Mouse (Mus musculus) kidney, embryonic 16.5 days (tissue): ENCODE measurements around the gene Phf20. TPM values are rescaled to one million over a fixed set of nuclear protein-coding genes. Genes with fewer than 3 reads are reported as not detected.
A peak's percentile ranks its signal among the peaks of the same experiment; 100 is the strongest.
"Not testable (repeated sequence)": the region's sequence is repeated elsewhere in the genome, so short reads cannot be mapped to it uniquely, and the experiment has no call there.

Experiments used
- ATAC-seq: fragments of 200-750 bp; cut with Nextera tagmentation; 2 replicates; pipeline ENCODE4 v1.8.0; 2017; ENCODE audit warnings: moderate TSS enrichment; ENCODE audit not compliant: low FRiP score, low TSS enrichment
- H3K27ac ChIP-seq: fragments of 300-500 bp; sonication (generic); 2 replicates; pipeline ENCODE4 v1.5.1; 2014; ENCODE audit warnings: low read length
- H3K27me3 ChIP-seq: fragments of 300-500 bp; sonication (generic); 2 replicates; pipeline ENCODE4 v1.6.1; 2014; ENCODE audit warnings: low read length, control low read depth, mixed read lengths; ENCODE audit not compliant: insufficient read depth
- H3K36me3 ChIP-seq: fragments of 300-500 bp; sonication (generic); 2 replicates; pipeline ENCODE4 v1.6.1; 2014; ENCODE audit warnings: low read length, control low read depth, mixed read lengths; ENCODE audit not compliant: insufficient read depth
- H3K4me1 ChIP-seq: fragments of 300-500 bp; sonication (generic); 2 replicates; pipeline ENCODE4 v1.6.1; 2014; ENCODE audit warnings: low read length, control low read depth, mixed read lengths; ENCODE audit not compliant: insufficient read depth
- H3K4me2 ChIP-seq: fragments of 300-500 bp; sonication (generic); replicated peaks from 2 replicates; pipeline ENCODE4 v1.6.1; 2014; ENCODE audit warnings: low read depth, low read length
- H3K4me3 ChIP-seq: fragments of 300-500 bp; sonication (generic); 2 replicates; pipeline ENCODE4 v1.5.1; 2014; ENCODE audit warnings: mild to moderate bottlenecking, low read length
- H3K9ac ChIP-seq: fragments of 300-500 bp; sonication (generic); replicated peaks from 2 replicates; pipeline ENCODE4 v1.6.1; 2014; ENCODE audit warnings: low read length
- H3K9me3 ChIP-seq: fragments of 300-500 bp; sonication (generic); 2 replicates; pipeline ENCODE4 v1.6.1; 2016; ENCODE audit warnings: low read length, control low read depth
- WGBS: fragments of 180-500 bp; shearing (Covaris S2); extraction: QIAGEN DNeasy Blood & Tissue Kit; methylation state at CpG from one replicate; pipeline ENCODE4 v1.1.7; 2014; 5-methylcytosine and 5-hydroxymethylcytosine counted together
- polyA plus RNA-seq: library from polyadenylated mRNA; unstranded; fragments of >200 nt; fragmentation: Nextera tagmentation; extraction: Ambion mirVana; gene quantifications from 2 replicates; pipeline ENCODE4 v1.2.1, GENCODE M21; 2015

Phf20 gene
- polyA plus RNA-seq, 1 experiment from 2014 or later = 68.2 TPM

DNA sequence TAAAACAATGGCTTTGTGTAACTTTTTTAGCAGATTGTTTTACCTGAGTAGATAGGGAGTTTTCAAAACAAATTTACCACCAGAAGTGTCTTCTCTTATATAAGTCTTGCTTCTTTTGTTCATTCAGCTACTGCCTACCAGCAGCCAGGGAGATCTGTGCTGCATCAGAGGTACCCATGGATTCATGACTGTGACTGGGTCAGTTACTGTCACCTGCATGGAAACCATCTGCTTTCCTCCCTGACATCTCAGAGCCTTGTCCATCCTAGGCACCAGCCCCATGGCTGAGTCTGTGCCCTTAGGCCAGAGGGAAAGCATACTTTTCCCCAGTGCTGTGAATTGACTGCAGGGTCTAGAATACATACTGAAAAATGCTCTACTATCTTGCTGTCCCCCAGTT lies 35.1 kb downstream of the Phf20 start:
- no peak overlapping the region for H3K27ac ChIP-seq
- H3K4me1 ChIP-seq = no peaks in the 10 kb centered on the region
- no peaks in the 10 kb centered on the region for H3K9me3 ChIP-seq
- no peak for ATAC-seq
- H3K4me3 ChIP-seq = no peak overlapping the region
- H3K9ac ChIP-seq = no peak overlapping the region
- H3K27me3 ChIP-seq = no peaks in the 10 kb centered on the region
- no peak overlapping the region for H3K4me2 ChIP-seq
- H3K36me3 ChIP-seq = peaks cover 22% of the 10 kb centered on the region

DNA sequence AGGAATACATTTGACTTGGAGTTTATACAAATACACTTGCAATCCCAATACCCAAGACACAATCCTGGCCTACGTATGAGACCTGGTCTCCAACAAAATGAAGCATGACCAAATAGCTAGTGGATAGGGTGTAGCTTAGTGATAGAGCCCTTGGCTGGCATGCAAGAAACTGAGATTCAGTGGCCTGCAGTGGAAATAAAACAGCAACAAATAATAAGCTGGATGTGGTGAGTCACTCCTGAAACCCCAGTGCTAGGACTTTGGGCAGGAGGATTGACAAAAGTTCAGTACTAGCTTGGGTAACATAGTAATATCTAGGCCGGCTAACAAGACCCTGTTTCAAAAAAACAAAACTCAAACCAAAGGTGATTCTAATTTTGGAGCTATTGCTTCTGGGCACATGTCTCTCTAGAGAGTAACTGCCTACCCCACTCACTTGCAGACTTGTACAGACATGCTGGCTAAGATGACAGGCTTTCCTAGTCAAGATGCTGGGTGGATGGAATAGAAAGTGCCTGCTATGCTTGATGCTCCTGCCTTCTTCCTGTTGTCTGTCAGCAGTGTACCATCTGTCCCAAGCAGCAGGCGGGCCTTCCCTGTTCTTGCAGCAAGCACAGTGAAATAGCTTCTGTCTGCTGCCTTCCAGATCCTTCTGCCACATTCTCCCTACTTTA lies 37.1 kb downstream of the Phf20 start:
- 92% methylated on average over 3 of the region's 3 CpGs for WGBS
- H3K36me3 ChIP-seq = peaks cover 22% of the 10 kb centered on the region

DNA sequence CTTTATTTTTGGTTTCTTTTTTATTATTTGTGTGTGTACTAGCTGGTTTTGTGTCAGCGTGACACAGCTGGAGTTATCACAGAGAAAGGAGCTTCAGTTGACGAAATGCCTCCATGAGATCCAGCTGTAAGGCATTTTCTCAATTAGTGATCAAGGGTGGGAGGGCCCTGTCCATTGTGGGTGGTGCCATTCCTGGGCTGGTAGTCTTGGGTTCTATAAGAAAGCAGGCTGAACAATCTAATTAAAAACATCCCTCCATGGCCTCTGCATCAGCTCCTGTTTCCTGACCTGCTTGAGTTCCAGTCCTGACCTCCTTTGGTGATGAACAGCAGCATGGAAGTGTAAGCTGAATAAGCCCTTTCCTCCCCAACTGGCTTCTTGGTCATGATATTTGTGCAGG lies 37.8 kb downstream of the Phf20 start:
- not testable (repeated sequence) for H3K4me3 ChIP-seq, H3K27me3 ChIP-seq, H3K9me3 ChIP-seq, H3K4me1 ChIP-seq, H3K9ac ChIP-seq, H3K27ac ChIP-seq, ATAC-seq, H3K4me2 ChIP-seq
- WGBS = 90% methylated on average over 2 of the region's 2 CpGs
- peaks cover 20% of the 10 kb centered on the region for H3K36me3 ChIP-seq

More for the DNA sequence above, 37.1 kb downstream of the Phf20 start:
- Histone ChIP-seq H3K4me3 (no peak overlapping the region), H3K27me3 (no peaks in the 10 kb centered on the region), H3K27ac (no peak overlapping the region), H3K4me1 (no peaks in the 10 kb centered on the region), H3K4me2 (no peak overlapping the region), H3K9ac (no peak overlapping the region), H3K9me3 (no peaks in the 10 kb centered on the region)
- ATAC-seq = no peak

DNA sequence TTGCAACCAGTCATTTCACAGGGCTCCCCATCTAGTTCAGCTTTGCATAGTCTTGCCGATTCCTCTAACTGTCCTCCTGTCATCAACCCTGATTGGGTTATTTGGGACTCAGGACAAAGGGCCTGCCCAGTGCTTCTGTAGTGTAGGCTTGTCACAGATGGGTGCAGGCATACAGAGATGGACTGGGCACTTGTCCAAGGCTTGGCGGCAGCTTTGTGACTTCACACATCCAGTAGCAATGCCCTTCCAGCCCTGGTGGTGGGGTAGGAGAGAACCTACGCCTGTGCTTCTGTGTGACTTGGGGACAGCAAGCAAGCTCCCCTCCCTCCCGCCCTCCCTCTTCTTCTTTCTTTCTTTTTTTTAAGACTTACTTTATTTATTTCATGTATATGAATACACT lies 39.6 kb downstream of the Phf20 start:
- peaks cover 24% of the 10 kb centered on the region for H3K36me3 ChIP-seq
- no peaks in the 10 kb centered on the region for H3K4me1 ChIP-seq

DNA sequence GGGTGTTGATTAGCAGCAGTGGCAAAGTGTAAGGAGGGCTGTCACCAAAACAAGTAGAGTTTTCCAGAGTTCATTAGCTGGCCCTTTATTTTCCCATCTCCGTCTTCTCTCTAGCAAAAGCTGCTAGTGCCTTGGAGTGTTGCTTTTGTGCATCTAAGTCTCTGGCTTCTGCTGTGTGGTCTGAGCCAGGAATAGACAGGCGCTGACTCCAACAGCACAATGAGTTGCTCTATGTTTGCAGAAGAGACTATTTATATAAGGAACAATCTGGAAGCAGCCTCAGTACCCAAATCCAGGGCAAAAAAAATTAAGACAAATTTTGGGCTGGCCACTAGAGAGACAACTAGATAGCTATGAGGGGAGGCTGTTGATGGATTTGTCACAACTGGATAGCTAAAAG lies 45.4 kb downstream of the Phf20 start:
- no peaks in the 10 kb centered on the region for H3K4me1 ChIP-seq
- no peaks in the 10 kb centered on the region for H3K9me3 ChIP-seq
- no peak overlapping the region for H3K27ac ChIP-seq
- H3K36me3 ChIP-seq = peaks cover 17% of the 10 kb centered on the region; the same call in 1 of the 2 replicates
- WGBS = 96% methylated on average over 2 of the region's 2 CpGs
- H3K4me3 ChIP-seq = no peak overlapping the region
- no peak overlapping the region for H3K4me2 ChIP-seq
- no peak overlapping the region for H3K9ac ChIP-seq
- ATAC-seq = no peak
- H3K27me3 ChIP-seq = no peaks in the 10 kb centered on the region

More for the DNA sequence above, 39.6 kb downstream of the Phf20 start:
- H3K9me3 ChIP-seq = no peaks in the 10 kb centered on the region
- H3K27me3 ChIP-seq = no peaks in the 10 kb centered on the region
- no peak overlapping the region for H3K4me3 ChIP-seq
- H3K4me2 ChIP-seq = no peak overlapping the region
- no peak overlapping the region for H3K27ac ChIP-seq
- H3K9ac ChIP-seq = no peak overlapping the region
- 86% methylated on average over 4 of the region's 4 CpGs for WGBS
- no peak for ATAC-seq

DNA sequence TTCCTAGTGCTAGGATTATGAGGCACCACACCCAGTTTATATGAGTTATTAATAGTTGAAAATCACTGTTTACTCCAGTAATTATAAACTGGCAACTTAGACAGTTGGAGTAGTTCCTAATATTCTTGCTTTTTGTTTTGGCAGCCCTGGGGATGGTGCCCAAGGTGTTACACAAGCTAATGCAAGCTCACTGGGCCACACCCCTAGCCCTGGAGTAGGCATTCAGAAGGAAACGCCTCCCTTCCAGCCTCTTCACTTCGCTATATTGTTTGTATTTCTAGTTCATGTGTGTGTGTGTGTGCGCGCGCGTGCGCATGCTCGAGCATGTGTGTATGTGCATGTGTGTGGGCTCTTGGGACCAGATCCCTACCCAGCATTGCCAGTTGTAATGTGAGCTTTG lies 46.7 kb downstream of the Phf20 start:
- ATAC-seq = no peak
- no peaks in the 10 kb centered on the region for H3K4me1 ChIP-seq
- H3K36me3 ChIP-seq = peaks cover 13% of the 10 kb centered on the region; the same call in 1 of the 2 replicates
- H3K4me2 ChIP-seq = no peak overlapping the region
- WGBS = 93% methylated on average over 8 of the region's 8 CpGs
- H3K4me3 ChIP-seq = no peak overlapping the region
- H3K9ac ChIP-seq = no peak overlapping the region
- no peaks in the 10 kb centered on the region for H3K27me3 ChIP-seq
- H3K9me3 ChIP-seq = no peaks in the 10 kb centered on the region
- H3K27ac ChIP-seq = no peak overlapping the region

DNA sequence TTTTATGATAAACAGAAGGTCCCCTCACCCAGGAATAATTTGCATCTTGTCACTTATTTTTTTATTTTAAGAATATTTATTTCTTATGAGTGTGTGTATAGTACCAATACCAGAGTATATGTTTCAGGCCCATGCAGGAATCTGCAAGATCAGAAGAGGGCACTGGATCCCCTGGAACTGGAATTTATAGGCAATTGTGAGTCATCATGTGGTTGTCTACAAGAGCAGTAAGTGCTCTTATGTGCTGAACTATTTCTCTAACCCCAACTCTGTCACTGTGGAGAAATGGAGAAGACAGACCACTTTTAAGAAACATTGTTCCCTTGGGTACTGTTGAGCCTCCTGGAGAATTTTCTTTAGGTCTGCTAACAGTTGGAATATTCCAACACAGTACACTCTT lies 51.3 kb downstream of the Phf20 start:
- Histone ChIP-seq H3K4me1 (no peaks in the 10 kb centered on the region), H3K9ac (no peak overlapping the region), H3K9me3 (no peaks in the 10 kb centered on the region), H3K27ac (no peak overlapping the region), H3K4me3 (no peak overlapping the region), H3K36me3 (peaks cover 18% of the 10 kb centered on the region), H3K27me3 (no peaks in the 10 kb centered on the region), H3K4me2 (no peak overlapping the region)
- ATAC-seq = no peak

DNA sequence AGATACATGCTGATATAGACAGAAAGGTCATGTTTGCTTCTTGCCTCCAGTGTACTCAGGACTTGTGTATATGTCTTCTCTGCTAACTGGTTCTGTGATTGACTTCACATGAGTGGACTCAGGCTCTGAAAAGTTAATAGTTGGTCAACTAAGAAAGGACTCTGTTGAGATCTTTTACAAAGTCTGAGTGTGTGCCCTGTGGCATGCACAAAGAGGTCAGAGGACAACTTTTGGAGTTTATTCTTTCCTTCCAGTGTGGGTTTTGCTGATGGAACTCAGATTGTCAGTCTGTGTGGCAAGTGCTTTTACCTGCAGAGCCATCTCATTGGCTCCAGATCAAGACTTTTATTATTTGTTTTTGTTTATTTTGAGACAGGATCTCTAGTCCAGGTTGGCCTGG lies 54.5 kb downstream of the Phf20 start:
- Histone ChIP-seq H3K36me3 (peaks cover 23% of the 10 kb centered on the region), H3K4me3 (no peak overlapping the region), H3K9me3 (no peaks in the 10 kb centered on the region), H3K27me3 (no peaks in the 10 kb centered on the region), H3K4me1 (no peaks in the 10 kb centered on the region), H3K4me2 (no peak overlapping the region), H3K27ac (no peak overlapping the region), H3K9ac (no peak overlapping the region)
- no peak for ATAC-seq

DNA sequence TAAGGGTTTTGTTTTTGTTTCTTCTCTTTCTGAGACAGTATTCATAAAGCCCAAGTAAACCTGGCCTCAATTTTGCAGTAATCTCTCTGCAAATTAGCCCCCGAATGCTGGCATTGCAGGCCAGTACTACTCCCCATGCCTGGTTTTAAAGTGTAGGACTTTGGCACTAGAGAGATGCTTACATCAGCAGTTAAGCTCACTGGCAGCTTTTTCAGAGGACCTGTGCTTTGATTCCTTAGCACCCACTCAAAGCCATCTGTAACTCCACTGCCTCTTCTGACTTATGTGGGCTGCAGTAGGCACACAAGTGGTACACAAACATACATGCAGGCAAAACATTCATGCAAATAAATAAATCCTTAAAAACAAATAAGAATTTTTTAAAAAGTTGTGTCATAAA lies 55.0 kb downstream of the Phf20 start:
- WGBS = 97% methylated on average over 1 of the region's 1 CpGs
- Histone ChIP-seq H3K36me3 (peaks cover 25% of the 10 kb centered on the region), H3K4me3 (no peak overlapping the region), H3K4me1 (no peaks in the 10 kb centered on the region), H3K27me3 (no peaks in the 10 kb centered on the region), H3K9me3 (no peaks in the 10 kb centered on the region), H3K9ac (no peak overlapping the region), H3K4me2 (no peak overlapping the region), H3K27ac (no peak overlapping the region)
- no peak for ATAC-seq

DNA sequence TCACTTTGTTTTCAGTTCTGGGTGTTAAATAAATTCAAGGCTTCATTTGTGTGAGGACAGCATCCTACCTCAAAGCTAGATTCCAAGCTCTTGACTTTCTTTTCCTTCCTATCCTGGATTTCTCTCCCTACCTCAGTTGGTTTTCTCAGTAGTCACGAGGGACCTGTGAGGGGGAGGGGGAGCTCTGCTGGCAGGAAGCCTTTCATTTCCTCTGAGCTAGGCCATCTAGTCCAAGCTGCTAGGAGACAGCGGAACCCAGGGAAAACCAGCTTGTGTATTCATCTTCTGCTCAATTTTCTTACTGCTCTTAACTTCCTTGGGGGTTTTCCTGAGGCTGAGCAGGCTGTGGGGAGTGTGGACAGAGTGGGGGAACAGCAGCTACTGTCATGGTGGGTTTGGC lies 60.8 kb downstream of the Phf20 start:
- 49% methylated on average over 2 of the region's 2 CpGs for WGBS
- no peak for ATAC-seq
- Histone ChIP-seq H3K9ac (no peak overlapping the region), H3K4me3 (no peak overlapping the region), H3K36me3 (peaks cover 53% of the 10 kb centered on the region), H3K4me2 (no peak overlapping the region), H3K27ac (peak overlapping the region; percentile 79), H3K9me3 (no peaks in the 10 kb centered on the region), H3K4me1 (peaks cover 10% of the 10 kb centered on the region; the same call in 1 of the 2 replicates), H3K27me3 (no peaks in the 10 kb centered on the region)
